Mouse (Mus musculus) ES-E14 (cell line): ENCODE measurements around the gene Pigw. TPM values are rescaled to one million over a fixed set of nuclear protein-coding genes. Genes with fewer than 3 reads are reported as not detected.

Experiments
- DNase-seq: peaks from one replicate; pipeline ENCODE4 v3.0.0-alpha.2; 2013; ENCODE audit warnings: low read depth, low spot score
- H3K27ac ChIP-seq: 2 replicates; pipeline ENCODE4 v1.5.1; 2012; ENCODE audit warnings: low read depth, mild to moderate bottlenecking, low read length, moderate library complexity, mixed read lengths; ENCODE audit not compliant: poor library complexity, insufficient read depth, severe bottlenecking
- H3K36me3 ChIP-seq: 2 replicates; pipeline ENCODE4 v1.6.1; 2012; ENCODE audit warnings: mild to moderate bottlenecking, low read length, moderate library complexity, mixed read lengths; ENCODE audit not compliant: control insufficient read depth, poor library complexity, insufficient read depth, severe bottlenecking
- H3K4me1 ChIP-seq, 2 experiments: fragments of 150-350 bp in 1 of 2; sonication (generic) in 1 of 2; 2 replicates each; pipeline ENCODE4 v1.6.1; 2012; ENCODE audit warnings: low read length in 2 of 2, mild to moderate bottlenecking in 1 of 2, mixed read lengths in 1 of 2; ENCODE audit not compliant: control insufficient read depth in 2 of 2, insufficient read depth in 2 of 2, poor library complexity in 1 of 2
- H3K4me3 ChIP-seq, 2 experiments: fragments of 150-350 bp in 1 of 2; sonication (generic) in 1 of 2; 2 replicates each; pipeline ENCODE4 v1.5.1; 2012; ENCODE audit warnings: low read length in 2 of 2, low read depth in 1 of 2, mild to moderate bottlenecking in 1 of 2, mixed read lengths in 1 of 2; ENCODE audit not compliant: insufficient read depth in 1 of 2, poor library complexity in 1 of 2, severe bottlenecking in 1 of 2
- H3K9ac ChIP-seq: 2 replicates; pipeline ENCODE4 v1.6.1; 2012; ENCODE audit warnings: low read depth, mild to moderate bottlenecking, low read length, mixed read lengths; ENCODE audit not compliant: poor library complexity, insufficient read depth, severe bottlenecking
- H3K9me3 ChIP-seq: fragments of 150-350 bp; sonication (generic); 2 replicates; pipeline ENCODE4 v1.6.1; 2012; ENCODE audit warnings: low read depth, mild to moderate bottlenecking, low read length; ENCODE audit not compliant: control insufficient read depth, insufficient read depth
- CHD2 ChIP-seq: IDR thresholded peaks from 2 replicates; pipeline ENCODE4 v1.6.1; 2014; ENCODE audit warnings: mild to moderate bottlenecking, low read depth, low read length, inconsistent platforms
- HCFC1 ChIP-seq: IDR thresholded peaks from 2 replicates; pipeline ENCODE4 v1.6.1; 2012; ENCODE audit warnings: low read length, inconsistent platforms, borderline replicate concordance; ENCODE audit not compliant: insufficient read depth
- MAFK ChIP-seq: IDR thresholded peaks from 2 replicates; pipeline ENCODE4 v1.6.1; 2014; ENCODE audit warnings: mild to moderate bottlenecking, low read depth, low read length, inconsistent platforms; ENCODE audit not compliant: insufficient read depth
- ZC3H11A ChIP-seq: IDR thresholded peaks from 2 replicates; pipeline ENCODE4 v1.6.1; 2012; ENCODE audit warnings: low read depth, mild to moderate bottlenecking, inconsistent platforms, low read length, borderline replicate concordance
- ZNF384 ChIP-seq: IDR thresholded peaks from 2 replicates; pipeline ENCODE4 v1.6.1; 2012; ENCODE audit warnings: low read depth, low read length, inconsistent platforms
- in situ Hi-C, 2 experiments: fragments of 600-800 bp; cut with MboI; formaldehyde crosslinking; loops; one replicate each; pipeline ENCODE4 v1.15.1; 2025; ENCODE audit warnings: low sequenced_read_pairs in 2 of 2, inconsistent platforms in 1 of 2; ENCODE audit not compliant: unreplicated experiment in 2 of 2
- total RNA-seq: library from RNA; depleted of rRNA; stranded (reverse); fragments of 300-350 nt; gene quantifications from 2 replicates; pipeline ENCODE4 v1.2.3, GENCODE M21; 2012

The Pigw gene
- total RNA-seq, 1 experiment = 7.7 TPM

DNA sequence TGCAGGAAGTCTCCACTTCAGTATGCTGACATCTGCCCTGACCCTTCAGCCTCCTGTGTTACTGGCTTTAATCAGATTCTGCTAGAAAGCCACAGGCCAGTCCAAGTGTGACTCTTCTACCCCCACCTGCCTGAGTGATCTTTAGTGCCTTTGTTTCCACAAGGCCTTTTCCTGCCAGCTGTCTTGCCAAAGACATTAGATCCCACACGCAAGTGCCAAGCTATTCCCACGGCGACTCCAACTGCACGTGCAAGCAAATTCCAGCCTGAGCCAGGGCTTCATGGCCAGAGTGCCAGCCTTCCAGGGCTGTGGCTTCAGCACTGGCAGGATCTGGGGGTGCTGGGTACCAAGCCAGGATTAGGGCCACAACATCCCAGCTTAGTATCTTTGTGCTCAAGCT lies 30.3 kb upstream of the Pigw start:
- Histone ChIP-seq H3K9me3 (no peaks in the 10 kb centered on the region), H3K27ac (no peak overlapping the region), H3K9ac (no peak overlapping the region), H3K36me3 (peaks cover 61% of the 10 kb centered on the region), H3K4me3 (no peak overlapping the region), H3K4me1 (peaks cover 0 to 3% of the 10 kb centered on the region in 2 experiments; a peak in 2 of 4 replicates)
- in situ Hi-C loops = no loop called here
- TF ChIP-seq ZC3H11A (no peak), CHD2 (no peak)
- no peak for DNase-seq

DNA sequence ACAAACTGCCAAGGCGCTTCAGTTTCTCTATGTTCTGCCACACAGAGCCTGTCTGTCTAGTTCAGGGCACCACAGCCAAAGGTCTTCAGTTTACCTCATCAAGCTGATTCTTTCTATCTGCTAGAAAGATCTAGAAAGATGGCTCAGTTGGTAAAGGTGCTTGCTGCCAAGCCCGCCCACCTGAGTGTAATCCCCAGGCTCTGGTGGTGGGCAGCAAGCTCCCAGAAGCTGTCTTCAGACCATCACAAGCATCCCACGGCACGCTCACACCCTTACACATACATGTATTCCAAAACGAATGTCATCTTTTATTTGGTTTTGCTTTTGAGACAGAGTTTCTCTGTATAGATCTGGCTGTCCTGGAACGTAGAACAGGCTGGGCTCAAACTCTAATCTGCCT lies 28.4 kb upstream of the Pigw start:
- Histone ChIP-seq H3K27ac (no peak overlapping the region), H3K4me3 (no peak overlapping the region), H3K36me3 (peaks cover 59% of the 10 kb centered on the region), H3K9me3 (no peaks in the 10 kb centered on the region), H3K4me1 (peaks cover 0 to 3% of the 10 kb centered on the region in 2 experiments; a peak in 2 of 4 replicates), H3K9ac (no peak overlapping the region)
- DNase-seq = no peak
- in situ Hi-C loops = no loop called here
- TF ChIP-seq ZC3H11A (no peak), ZNF384 (no peak), CHD2 (no peak), HCFC1 (no peak), MAFK (no peak)

DNA sequence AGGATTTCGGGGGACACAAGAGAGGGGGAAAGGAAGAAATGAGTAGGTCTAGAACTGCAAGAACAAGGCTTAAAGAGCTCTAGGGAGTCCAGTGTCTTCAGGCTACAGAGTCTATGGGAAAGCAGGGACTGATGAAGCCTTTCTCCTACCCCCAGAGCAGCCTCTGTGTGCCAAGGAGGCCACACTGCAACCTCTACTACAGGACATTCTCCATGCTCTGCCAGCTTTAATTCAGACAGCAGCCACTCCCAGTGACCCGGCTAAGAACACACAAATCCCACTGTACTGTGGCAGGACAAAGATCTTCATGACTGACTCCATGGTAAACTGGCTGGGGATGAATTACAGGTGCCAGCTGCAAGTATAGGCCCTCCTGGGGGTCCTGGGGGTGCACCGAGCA lies 27.0 kb upstream of the Pigw start:
- H3K36me3 ChIP-seq = peaks cover 64% of the 10 kb centered on the region

DNA sequence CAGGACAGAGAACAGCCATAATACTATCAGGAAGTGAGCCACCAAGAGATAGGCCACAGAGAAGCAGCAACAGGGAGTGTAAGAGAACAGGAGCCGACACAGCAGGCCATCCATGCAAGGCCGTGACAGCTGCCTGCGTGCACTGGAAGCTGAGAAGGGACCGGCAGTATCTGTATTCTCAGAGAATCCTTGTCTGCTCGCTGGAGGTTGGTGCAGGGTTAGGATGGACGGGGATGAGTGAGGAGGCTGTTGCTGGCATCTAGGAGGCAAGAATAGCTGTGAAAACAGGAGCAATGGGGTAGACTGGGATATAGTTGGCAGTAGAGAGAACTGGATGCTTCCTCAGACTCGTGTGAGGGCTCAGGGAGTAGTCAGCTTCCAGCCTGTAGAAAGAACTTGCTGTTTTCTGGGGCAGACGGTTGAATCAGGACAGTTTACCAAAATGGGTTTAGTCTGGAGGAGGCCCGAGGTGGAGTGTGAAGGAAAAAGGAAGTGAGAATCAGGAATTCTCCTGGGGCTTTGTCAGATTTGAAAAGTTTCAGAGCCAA lies 24.6 kb upstream of the Pigw start:
- Histone ChIP-seq H3K4me1 (peaks cover 0 to 3% of the 10 kb centered on the region in 2 experiments; a peak in 2 of 4 replicates), H3K4me3 (no peak overlapping the region), H3K9ac (no peak overlapping the region), H3K36me3 (peaks cover 72% of the 10 kb centered on the region), H3K9me3 (no peaks in the 10 kb centered on the region), H3K27ac (no peak overlapping the region)
- in situ Hi-C loops = no loop called here
- TF ChIP-seq MAFK (no peak), ZNF384 (no peak), ZC3H11A (no peak), CHD2 (no peak), HCFC1 (no peak)
- DNase-seq = no peak

More for the DNA sequence above, 27.0 kb upstream of the Pigw start:
- Histone ChIP-seq H3K9ac (no peak overlapping the region), H3K27ac (no peak overlapping the region), H3K4me1 (peaks cover 0 to 3% of the 10 kb centered on the region in 2 experiments; a peak in 2 of 4 replicates), H3K4me3 (no peak overlapping the region), H3K9me3 (no peaks in the 10 kb centered on the region)
- no peak for TF ChIP-seq HCFC1
- no peak for TF ChIP-seq MAFK
- TF ChIP-seq ZC3H11A = no peak
- no peak for TF ChIP-seq CHD2
- no peak for TF ChIP-seq ZNF384
- no peak for DNase-seq
- in situ Hi-C loops = no loop called here

DNA sequence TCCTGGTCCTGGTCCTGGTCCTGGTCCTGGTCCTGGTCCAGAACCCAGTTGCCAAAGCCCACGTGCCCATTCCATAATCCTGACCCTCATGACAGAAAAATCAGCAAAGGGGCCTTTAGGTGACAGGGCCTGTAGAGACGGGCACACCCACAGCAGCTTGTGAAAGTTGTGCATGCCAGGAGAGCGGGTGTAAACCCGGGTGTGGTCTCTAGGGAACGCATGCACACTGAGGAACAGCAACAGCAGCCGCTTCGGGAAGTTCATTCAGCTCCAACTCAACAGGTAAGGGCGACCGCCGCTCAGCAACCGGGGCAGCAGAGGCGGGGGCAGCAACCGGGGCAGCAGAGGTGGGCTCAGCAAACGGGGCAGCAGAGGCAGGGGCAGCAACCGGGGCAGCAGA lies 13.0 kb upstream of the Pigw start:
- no peak for DNase-seq
- H3K9ac ChIP-seq = no peak overlapping the region
- no peak overlapping the region for H3K4me3 ChIP-seq
- no peak for TF ChIP-seq HCFC1
- no peak for TF ChIP-seq ZC3H11A
- TF ChIP-seq MAFK = no peak
- no peak for TF ChIP-seq CHD2
- no peak for TF ChIP-seq ZNF384
- H3K27ac ChIP-seq = no peak overlapping the region
- no peaks in the 10 kb centered on the region for H3K4me1 ChIP-seq
- in situ Hi-C loops = no loop called here
- H3K9me3 ChIP-seq = no peaks in the 10 kb centered on the region
- peaks cover 62% of the 10 kb centered on the region for H3K36me3 ChIP-seq
